Mouse (Mus musculus): Measurements from ENCODE around the gene Gpam.

GRCm38 (mm10) chr19:55134521-55134920 lies 7.5 kb upstream of the Gpam start:
- no peak for TF ChIP-seq POLR2A (IDR thresholded peaks at IDR 0.05; ENCODE audit: control insufficient read depth, extremely low read depth, insufficient read depth, low read length, poor library complexity)
- no peak for TF ChIP-seq CTCF (IDR thresholded peaks at IDR 0.05; ENCODE audit: borderline replicate concordance, control insufficient read depth, extremely low read depth, insufficient read depth, low read length, poor library complexity)

Data from thymus, adult 2 months (tissue).